Mouse (Mus musculus) hindbrain, embryonic 11.5 days (tissue): ENCODE results near the gene Prrx1. TPM values are rescaled to one million over a fixed set of nuclear protein-coding genes. Genes with fewer than 3 reads are reported as not detected.

ENCODE experiments used
- ATAC-seq: fragments of 200-750 bp; cut with Nextera tagmentation; 2 replicates; pipeline ENCODE4 v1.8.0; 2017; ENCODE audit warnings: mild to moderate bottlenecking, moderate TSS enrichment, moderate library complexity; ENCODE audit not compliant: low FRiP score
- DNase-seq: peaks from one replicate; pipeline ENCODE4 v3.0.0-alpha.2; 2015; ENCODE audit warnings: low spot score
- H3K27ac ChIP-seq: fragments of 300-500 bp; sonication (generic); 2 replicates; pipeline ENCODE4 v1.5.1; 2014; ENCODE audit warnings: mild to moderate bottlenecking, low read depth, low read length
- H3K27me3 ChIP-seq: fragments of 300-500 bp; sonication (generic); 2 replicates; pipeline ENCODE4 v1.6.1; 2014; ENCODE audit warnings: mild to moderate bottlenecking, low read length, moderate library complexity, mixed read lengths; ENCODE audit not compliant: control insufficient read depth, insufficient read depth
- H3K36me3 ChIP-seq: fragments of 300-500 bp; sonication (generic); 2 replicates; pipeline ENCODE4 v1.6.1; 2014; ENCODE audit warnings: mild to moderate bottlenecking, low read length, moderate library complexity, mixed read lengths; ENCODE audit not compliant: control insufficient read depth, insufficient read depth
- H3K4me1 ChIP-seq: fragments of 300-500 bp; sonication (generic); replicated peaks from 2 replicates; pipeline ENCODE4 v1.6.1; 2014; ENCODE audit warnings: low read length, mixed read lengths; ENCODE audit not compliant: control insufficient read depth, insufficient read depth
- H3K4me2 ChIP-seq: fragments of 300-500 bp; sonication (generic); replicated peaks from 2 replicates; pipeline ENCODE4 v1.6.1; 2014; ENCODE audit warnings: mild to moderate bottlenecking, low read depth, low read length
- H3K4me3 ChIP-seq: fragments of 300-500 bp; sonication (generic); 2 replicates; pipeline ENCODE4 v1.5.1; 2014; ENCODE audit warnings: low read depth, low read length
- H3K9ac ChIP-seq: fragments of 300-500 bp; sonication (generic); 2 replicates; pipeline ENCODE4 v1.6.1; 2014; ENCODE audit warnings: low read depth, low read length
- H3K9me3 ChIP-seq: fragments of 300-500 bp; sonication (generic); 2 replicates; pipeline ENCODE4 v1.6.1; 2016; ENCODE audit warnings: low read length; ENCODE audit not compliant: control insufficient read depth
- WGBS: fragments of 180-500 bp; shearing (Covaris S2); extraction: QIAGEN DNeasy Blood & Tissue Kit; methylation state at CpG from one replicate; pipeline ENCODE4 v1.1.7; 2014; 5-methylcytosine and 5-hydroxymethylcytosine counted together
- polyA plus RNA-seq: library from polyadenylated mRNA; unstranded; fragments of >200 nt; fragmentation: Nextera tagmentation; extraction: Ambion mirVana; gene quantifications from 2 replicates; pipeline ENCODE4 v1.2.1, GENCODE M21; 2014

The Prrx1 gene
- polyA plus RNA-seq, 1 experiment from 2014 or later: 71.0 TPM

GRCm38 (mm10) chr1:163283980-163284635 is 29.4 kb downstream of the Prrx1 start:
- Histone ChIP-seq H3K4me1 (no peaks in the 10 kb centered on the region), H3K27ac (no peak overlapping the region), H3K36me3 (no peaks in the 10 kb centered on the region), H3K9me3 (no peaks in the 10 kb centered on the region), H3K4me3 (no peak overlapping the region), H3K27me3 (no peaks in the 10 kb centered on the region), H3K4me2 (no peak overlapping the region), H3K9ac (no peak overlapping the region)
- DNase-seq: no peak
- ATAC-seq: no peak
- 81% methylated on average over 9 of the region's 9 CpGs for WGBS

DNA sequence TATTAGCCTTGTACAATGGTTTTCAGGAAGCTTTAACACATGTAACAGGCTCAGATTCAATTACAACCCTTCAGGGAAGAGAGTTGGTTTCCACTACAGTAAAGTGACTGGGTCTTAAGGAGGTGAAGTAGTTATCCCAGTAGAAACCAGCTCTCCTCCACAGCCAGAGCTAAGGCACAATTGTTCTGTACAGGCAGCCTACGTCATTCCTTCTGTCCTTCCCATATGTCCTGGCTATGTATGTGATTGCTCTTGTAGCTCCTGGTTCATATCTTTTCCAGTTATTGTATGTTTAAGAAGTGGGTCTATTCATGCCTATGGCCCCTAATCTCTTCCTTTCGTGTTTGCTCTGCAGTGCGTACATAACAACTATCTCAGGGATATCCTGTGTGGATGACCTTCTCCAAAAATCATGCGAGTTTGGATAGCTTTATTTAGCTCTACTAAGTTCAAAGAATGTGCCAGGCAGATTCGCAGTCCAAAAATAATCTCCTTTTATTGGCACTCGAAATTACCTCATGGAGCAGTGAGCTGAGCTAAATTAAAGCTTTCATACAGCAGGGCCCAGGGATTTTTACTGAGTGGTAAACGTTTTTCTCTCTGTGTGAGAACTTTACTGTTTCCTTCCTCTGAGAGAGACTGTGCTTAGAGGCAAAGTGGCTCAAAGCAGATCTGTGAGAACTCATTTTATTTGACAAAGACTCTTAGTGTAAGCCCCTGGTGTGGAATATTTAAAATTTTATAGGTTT is 31.9 kb downstream of the Prrx1 start:
- no peak for DNase-seq
- 78% methylated on average over 7 of the region's 7 CpGs for WGBS
- Histone ChIP-seq H3K27me3 (no peaks in the 10 kb centered on the region), H3K27ac (no peak overlapping the region), H3K4me1 (no peaks in the 10 kb centered on the region), H3K9ac (no peak overlapping the region), H3K36me3 (no peaks in the 10 kb centered on the region), H3K9me3 (no peaks in the 10 kb centered on the region), H3K4me2 (no peak overlapping the region), H3K4me3 (no peak overlapping the region)
- ATAC-seq: no peak

DNA sequence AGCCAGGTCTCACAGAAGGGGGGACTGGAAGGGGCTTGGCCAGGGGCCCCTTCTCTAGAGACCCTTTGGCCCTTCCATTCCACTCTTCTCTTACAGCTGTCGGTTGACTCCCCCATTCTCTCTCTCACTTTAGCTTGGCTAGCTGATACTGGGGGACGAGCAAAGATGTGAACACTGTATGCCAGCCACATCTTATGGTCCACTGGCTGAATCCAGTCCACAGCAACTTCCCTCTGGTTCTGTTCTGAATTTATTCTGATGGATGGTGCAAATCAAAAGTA is 32.7 kb downstream of the Prrx1 start:
- Histone ChIP-seq H3K4me2 (no peak overlapping the region), H3K4me3 (no peak overlapping the region), H3K9me3 (no peaks in the 10 kb centered on the region), H3K4me1 (no peaks in the 10 kb centered on the region), H3K27me3 (no peaks in the 10 kb centered on the region), H3K9ac (no peak overlapping the region), H3K36me3 (no peaks in the 10 kb centered on the region), H3K27ac (no peak overlapping the region)
- DNase-seq: no peak
- WGBS: 48% methylated on average over 2 of the region's 2 CpGs
- no peak for ATAC-seq

GRCm38 (mm10) chr1:163280097-163280841 is 33.2 kb downstream of the Prrx1 start:
- H3K4me3 ChIP-seq: no peak overlapping the region
- ATAC-seq: no peak

DNA sequence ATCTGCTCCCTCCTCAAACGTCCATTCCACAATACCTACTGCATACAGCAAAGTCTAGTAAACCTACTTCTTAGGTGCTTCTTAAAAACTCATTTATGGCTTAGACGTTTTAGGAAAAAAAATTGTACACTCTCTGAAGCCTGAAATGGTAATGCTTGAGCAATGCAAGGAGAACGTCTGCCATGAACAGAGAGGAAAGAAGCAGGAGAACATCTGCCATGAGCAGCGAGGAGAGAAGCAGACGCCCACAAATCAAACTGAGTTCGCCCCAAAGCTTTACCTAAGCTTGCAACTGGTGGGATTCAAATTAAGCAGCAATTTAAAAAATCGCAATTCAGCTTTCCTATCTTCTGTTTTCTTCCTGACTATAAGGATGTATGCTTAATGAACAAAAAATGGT is 36.4 kb downstream of the Prrx1 start:
- Histone ChIP-seq H3K4me1 (no peaks in the 10 kb centered on the region), H3K27ac (no peak overlapping the region), H3K36me3 (no peaks in the 10 kb centered on the region), H3K4me3 (no peak overlapping the region), H3K4me2 (no peak overlapping the region), H3K27me3 (no peaks in the 10 kb centered on the region), H3K9ac (no peak overlapping the region), H3K9me3 (no peaks in the 10 kb centered on the region)
- no peak for ATAC-seq
- whole genome bisulfite sequencing: 85% methylated on average over 7 of the region's 7 CpGs
- no peak for DNase-seq

More at GRCm38 (mm10) chr1:163280097-163280841, 33.2 kb downstream of the Prrx1 start:
- no peaks in the 10 kb centered on the region for H3K9me3 ChIP-seq
- no peak overlapping the region for H3K9ac ChIP-seq
- DNase-seq: no peak
- WGBS: 70% methylated on average over 7 of the region's 7 CpGs
- no peaks in the 10 kb centered on the region for H3K27me3 ChIP-seq
- no peaks in the 10 kb centered on the region for H3K36me3 ChIP-seq
- H3K4me1 ChIP-seq: no peaks in the 10 kb centered on the region
- no peak overlapping the region for H3K27ac ChIP-seq
- H3K4me2 ChIP-seq: no peak overlapping the region

GRCm38 (mm10) chr1:163274919-163275318 is 38.6 kb downstream of the Prrx1 start:
- Histone ChIP-seq H3K27me3 (no peaks in the 10 kb centered on the region), H3K27ac (no peak overlapping the region), H3K36me3 (no peaks in the 10 kb centered on the region), H3K9me3 (no peaks in the 10 kb centered on the region), H3K4me2 (no peak overlapping the region), H3K9ac (no peak overlapping the region), H3K4me1 (no peaks in the 10 kb centered on the region), H3K4me3 (no peak overlapping the region)
- WGBS: 92% methylated on average over 3 of the region's 3 CpGs
- ATAC-seq (no peak), DNase-seq (no peak)

DNA sequence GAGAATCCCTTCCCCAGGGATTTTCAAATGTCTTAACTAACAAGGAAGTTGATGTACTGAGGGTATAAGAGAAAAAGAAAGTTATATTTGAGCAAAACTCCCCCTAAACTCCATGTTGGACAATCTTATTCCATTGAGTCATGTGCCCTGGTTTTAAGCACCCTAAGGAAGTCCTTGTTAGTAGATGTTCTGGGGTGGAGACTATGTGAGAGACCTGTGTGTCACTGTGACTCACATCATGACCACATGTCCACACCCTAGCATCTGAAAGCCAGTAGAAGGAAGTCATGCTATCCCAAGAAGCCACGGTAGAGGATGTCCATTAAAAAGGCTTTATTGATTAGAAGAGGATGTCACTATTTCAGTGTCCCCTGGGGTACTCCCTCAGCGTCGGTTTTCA is 40.4 kb downstream of the Prrx1 start:
- H3K36me3 ChIP-seq: no peaks in the 10 kb centered on the region
- H3K9ac ChIP-seq: no peak overlapping the region
- ATAC-seq (no peak), DNase-seq (no peak)
- H3K4me3 ChIP-seq: no peak overlapping the region
- no peaks in the 10 kb centered on the region for H3K4me1 ChIP-seq
- no peak overlapping the region for H3K4me2 ChIP-seq
- no peak overlapping the region for H3K27ac ChIP-seq
- 85% methylated on average over 3 of the region's 3 CpGs for WGBS
- no peaks in the 10 kb centered on the region for H3K9me3 ChIP-seq
- no peaks in the 10 kb centered on the region for H3K27me3 ChIP-seq

GRCm38 (mm10) chr1:163266853-163267538 is 46.5 kb downstream of the Prrx1 start:
- Histone ChIP-seq H3K27me3 (no peaks in the 10 kb centered on the region), H3K9ac (no peak overlapping the region), H3K9me3 (no peaks in the 10 kb centered on the region), H3K36me3 (no peaks in the 10 kb centered on the region), H3K4me1 (no peaks in the 10 kb centered on the region), H3K4me3 (no peak overlapping the region), H3K4me2 (no peak overlapping the region), H3K27ac (no peak overlapping the region)
- DNase-seq: no peak
- no peak for ATAC-seq
- 93% methylated on average over 8 of the region's 8 CpGs for WGBS
